Mouse (Mus musculus): Measurements from ENCODE around the gene Ttll13. TPM values are rescaled to one million over a fixed set of nuclear protein-coding genes. Genes with fewer than 3 reads are reported as not detected.

The Ttll13 gene
- polyA plus RNA-seq, 1 experiment from 2014 or later = 2.9 TPM

DNA sequence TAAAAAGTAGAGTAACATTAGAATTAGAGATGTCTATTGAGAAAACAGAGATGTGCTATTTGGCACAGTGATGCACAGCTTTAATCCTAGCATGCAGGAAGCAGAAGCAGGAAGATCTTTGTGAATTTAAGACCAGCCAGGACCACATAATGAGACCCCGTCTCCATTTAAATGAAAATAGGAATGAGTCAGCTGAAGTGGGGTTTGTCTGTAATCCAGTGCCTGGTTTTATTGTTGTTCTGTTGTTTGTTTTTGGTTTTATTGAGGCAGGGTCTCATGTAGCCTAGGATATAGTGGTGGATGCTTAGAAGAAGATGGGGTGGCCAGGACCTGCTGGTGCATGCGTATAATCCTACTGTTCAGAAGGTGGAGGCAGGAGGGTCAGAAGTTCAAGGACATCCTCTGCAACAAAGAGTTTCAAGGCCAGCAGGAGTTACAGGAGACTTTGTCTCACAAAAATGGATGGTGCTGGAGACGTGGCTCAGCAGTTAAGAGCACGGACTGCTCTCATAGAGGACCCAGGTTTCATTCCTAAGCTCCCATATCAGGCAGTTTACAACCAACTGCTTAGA lies 24.9 kb upstream of the Ttll13 start:
- Histone ChIP-seq H3K9me3 (replicated peaks; ENCODE audit: control insufficient read depth, low read length, poor library complexity, severe bottlenecking) (no peaks in the 10 kb centered on the region), H3K4me1 (ENCODE audit: control insufficient read depth, insufficient read depth, low read length) (no peaks in the 10 kb centered on the region), H3K27me3 (ENCODE audit: control insufficient read depth, insufficient read depth, low read depth, low read length) (no peaks in the 10 kb centered on the region), H3K4me2 (ENCODE audit: low read length) (no peak overlapping the region), H3K9ac (ENCODE audit: low read depth, low read length) (no peak overlapping the region), H3K27ac (ENCODE audit: low read length) (no peak overlapping the region), H3K36me3 (ENCODE audit: control insufficient read depth, insufficient read depth, low read length) (peaks cover 61% of the 10 kb centered on the region), H3K4me3 (ENCODE audit: low read depth, low read length) (no peak overlapping the region)
- ATAC-seq = no peak
- 85% methylated on average over 4 of the region's 4 CpGs for WGBS

DNA sequence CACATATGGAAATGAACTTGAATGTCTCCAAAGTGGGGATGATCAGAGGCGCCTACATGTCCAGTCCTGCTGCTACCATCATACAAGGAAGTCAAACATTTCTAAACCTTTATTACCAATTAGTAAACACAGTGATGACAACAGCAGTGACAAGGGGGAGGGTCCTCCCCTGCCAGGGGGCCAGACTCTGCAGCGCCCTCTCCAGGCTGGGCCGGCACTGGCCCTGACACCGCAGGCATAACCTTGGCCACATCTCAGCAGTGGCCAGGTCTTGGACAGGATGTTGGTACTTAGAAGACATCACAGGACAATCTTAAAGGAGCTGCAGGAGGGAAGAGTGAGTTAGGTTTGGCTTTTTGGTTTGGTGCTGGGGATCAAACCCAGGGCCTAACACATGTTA lies 19.1 kb upstream of the Ttll13 start:
- Histone ChIP-seq H3K9ac (ENCODE audit: low read depth, low read length) (no peak overlapping the region), H3K36me3 (ENCODE audit: control insufficient read depth, insufficient read depth, low read length) (peaks cover 28% of the 10 kb centered on the region), H3K9me3 (replicated peaks; ENCODE audit: control insufficient read depth, low read length, poor library complexity, severe bottlenecking) (no peaks in the 10 kb centered on the region), H3K27ac (ENCODE audit: low read length) (no peak overlapping the region), H3K4me3 (ENCODE audit: low read depth, low read length) (no peak overlapping the region), H3K4me2 (ENCODE audit: low read length) (no peak overlapping the region), H3K4me1 (ENCODE audit: control insufficient read depth, insufficient read depth, low read length) (peaks cover 6% of the 10 kb centered on the region), H3K27me3 (ENCODE audit: control insufficient read depth, insufficient read depth, low read depth, low read length) (peaks cover 7% of the 10 kb centered on the region)
- 96% methylated on average over 4 of the region's 4 CpGs for WGBS
- no peak for ATAC-seq

DNA sequence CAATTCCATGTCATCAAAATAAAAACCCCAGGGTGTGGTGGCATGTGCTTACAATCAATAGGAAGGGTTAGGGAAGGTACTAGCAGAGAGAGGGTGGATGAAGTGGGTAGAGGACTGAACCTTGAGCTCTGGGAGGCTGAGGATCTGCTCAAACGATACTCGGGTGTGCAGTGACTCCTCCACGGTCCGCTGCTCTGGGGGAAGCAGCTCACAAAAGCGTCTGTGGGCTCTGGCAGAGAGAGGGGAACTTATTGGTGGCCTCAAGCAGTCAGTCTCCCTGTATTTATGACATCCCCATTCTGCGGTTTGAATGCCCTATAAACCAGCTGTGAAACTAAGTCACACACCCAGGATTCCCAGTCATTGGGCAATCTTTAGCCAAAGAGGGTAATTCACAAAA lies 16.0 kb upstream of the Ttll13 start:
- ATAC-seq = no peak
- peaks cover 22% of the 10 kb centered on the region for H3K4me1 ChIP-seq (ENCODE audit: control insufficient read depth, insufficient read depth, low read length)
- H3K36me3 ChIP-seq (ENCODE audit: control insufficient read depth, insufficient read depth, low read length) = peaks cover 11% of the 10 kb centered on the region
- H3K9me3 ChIP-seq (replicated peaks; ENCODE audit: control insufficient read depth, low read length, poor library complexity, severe bottlenecking) = no peaks in the 10 kb centered on the region
- peak overlapping the region; percentile 7; the same call in 1 of the 2 replicates for H3K9ac ChIP-seq (ENCODE audit: low read depth, low read length)
- H3K27me3 ChIP-seq (ENCODE audit: control insufficient read depth, insufficient read depth, low read depth, low read length) = peaks cover 7% of the 10 kb centered on the region
- H3K27ac ChIP-seq (ENCODE audit: low read length) = no peak overlapping the region
- no peak overlapping the region for H3K4me2 ChIP-seq (ENCODE audit: low read length)
- no peak overlapping the region for H3K4me3 ChIP-seq (ENCODE audit: low read depth, low read length)
- 53% methylated on average over 6 of the region's 6 CpGs for WGBS

DNA sequence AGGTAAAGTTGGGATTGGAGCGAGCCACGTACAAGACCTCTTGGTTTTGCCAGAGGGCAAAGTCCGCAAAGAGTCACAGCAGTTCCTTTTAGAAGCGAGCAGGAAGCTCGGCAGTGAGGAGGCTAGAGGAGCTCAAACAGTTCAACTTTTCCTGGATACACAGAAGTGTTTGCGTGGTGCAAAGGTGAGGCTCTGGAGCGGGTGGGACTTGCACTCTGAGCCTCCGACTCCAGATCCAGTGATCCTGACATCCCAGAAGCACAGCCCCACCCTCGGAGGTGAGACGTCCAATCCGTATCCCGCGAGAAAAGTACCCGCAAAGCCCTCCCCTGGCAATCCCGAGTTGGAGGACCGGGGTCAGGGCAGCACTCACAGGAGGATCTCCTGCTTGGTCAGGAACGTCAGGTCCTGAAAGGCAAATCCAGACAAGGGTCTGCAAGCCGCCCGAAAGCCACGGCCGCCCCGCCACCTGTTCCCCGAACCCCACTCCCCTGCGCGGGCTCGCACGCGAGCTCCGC lies 14.1 kb upstream of the Ttll13 start:
- Histone ChIP-seq H3K4me3 (ENCODE audit: low read depth, low read length) (peak overlapping the region; percentile 69), H3K9me3 (replicated peaks; ENCODE audit: control insufficient read depth, low read length, poor library complexity, severe bottlenecking) (no peaks in the 10 kb centered on the region), H3K36me3 (ENCODE audit: control insufficient read depth, insufficient read depth, low read length) (peaks cover 4% of the 10 kb centered on the region; the same call in 1 of the 2 replicates), H3K4me1 (ENCODE audit: control insufficient read depth, insufficient read depth, low read length) (peaks cover 22% of the 10 kb centered on the region), H3K4me2 (ENCODE audit: low read length) (peak overlapping the region; percentile 83), H3K27ac (ENCODE audit: low read length) (no peak overlapping the region), H3K9ac (ENCODE audit: low read depth, low read length) (peak overlapping the region; percentile 66), H3K27me3 (ENCODE audit: control insufficient read depth, insufficient read depth, low read depth, low read length) (peaks cover 7% of the 10 kb centered on the region)
- 2% methylated on average over 29 of the region's 29 CpGs for WGBS
- no peak; the same call in none of the 2 replicates for ATAC-seq

DNA sequence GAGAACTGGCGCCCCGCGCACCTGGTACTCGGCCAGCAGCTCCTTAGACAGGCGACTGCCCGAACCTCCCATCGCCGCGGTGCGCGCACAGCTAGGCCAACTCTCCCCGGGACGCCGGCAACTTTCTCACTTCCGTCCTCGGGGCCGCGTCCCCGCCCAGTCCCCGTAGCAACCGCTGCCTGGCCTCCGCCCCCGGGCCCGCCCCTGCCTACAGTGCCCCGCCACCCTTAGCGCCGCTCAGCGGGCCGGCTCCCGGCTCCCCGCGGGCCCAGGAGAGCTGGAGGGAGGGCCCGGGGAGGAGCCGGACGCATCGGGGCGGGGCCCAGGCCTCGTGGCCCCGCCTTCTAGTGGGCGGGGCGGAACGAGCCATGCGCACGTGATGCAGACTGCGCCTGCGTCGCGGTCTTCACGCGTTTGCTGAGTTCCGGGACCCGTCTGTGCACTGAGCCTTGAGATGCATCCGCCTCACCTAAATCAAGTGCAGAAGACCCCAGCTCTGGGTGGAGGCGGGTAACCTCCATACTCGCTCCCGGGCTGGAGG lies 13.6 kb upstream of the Ttll13 start, which contains the start of the genes Cib1 and Gdpgp1:
TSS of gene Cib1 (minus strand) at position 325 of the 541 bp plus-strand sequence.
TSS of gene Gdpgp1 (plus strand) at position 377 of the 541 bp plus-strand sequence.
- H3K9ac ChIP-seq (ENCODE audit: low read depth, low read length) = peak within 1 kb of the TSS; percentile 66
- H3K9me3 ChIP-seq (replicated peaks; ENCODE audit: control insufficient read depth, low read length, poor library complexity, severe bottlenecking) = no peaks in the 10 kb centered on the region
- under 1% methylated on average over 40 of the region's 56 CpGs for WGBS
- no peaks in the 10 kb centered on the region for H3K36me3 ChIP-seq (ENCODE audit: control insufficient read depth, insufficient read depth, low read length)
- H3K4me3 ChIP-seq (ENCODE audit: low read depth, low read length) = peak within 1 kb of the TSS; percentile 69
- H3K4me2 ChIP-seq (ENCODE audit: low read length) = peak within 1 kb of the TSS; percentile 83
- H3K27me3 ChIP-seq (ENCODE audit: control insufficient read depth, insufficient read depth, low read depth, low read length) = peaks cover 7% of the 10 kb centered on the region
- peak within 1 kb of the TSS; percentile 67 for H3K27ac ChIP-seq (ENCODE audit: low read length)
- peak; percentile 93 for ATAC-seq
- peaks cover 22% of the 10 kb centered on the region for H3K4me1 ChIP-seq (ENCODE audit: control insufficient read depth, insufficient read depth, low read length)

DNA sequence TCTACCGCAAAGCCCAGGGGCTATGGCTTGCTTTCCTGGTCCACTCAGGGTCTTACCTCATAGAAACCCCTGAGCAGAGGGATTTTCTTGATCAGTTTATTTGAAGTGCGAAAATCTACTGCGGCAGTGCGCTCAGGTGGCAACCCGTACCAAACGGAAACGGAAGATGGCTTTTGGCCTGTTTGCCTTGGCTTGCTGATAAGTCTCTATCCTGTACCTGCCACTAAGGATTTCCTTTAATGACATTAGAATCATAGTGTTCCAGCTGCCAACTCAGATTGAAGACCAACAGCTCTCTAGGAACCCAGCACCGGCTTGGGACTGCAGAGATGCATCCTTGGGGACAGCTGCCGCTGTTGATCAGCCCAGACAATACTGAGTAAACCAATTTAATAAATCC lies 12.4 kb upstream of the Ttll13 start:
- Histone ChIP-seq H3K9me3 (replicated peaks; ENCODE audit: control insufficient read depth, low read length, poor library complexity, severe bottlenecking) (no peaks in the 10 kb centered on the region), H3K27me3 (ENCODE audit: control insufficient read depth, insufficient read depth, low read depth, low read length) (peaks cover 7% of the 10 kb centered on the region), H3K4me2 (ENCODE audit: low read length) (peak overlapping the region; percentile 83), H3K4me1 (ENCODE audit: control insufficient read depth, insufficient read depth, low read length) (peaks cover 22% of the 10 kb centered on the region), H3K4me3 (ENCODE audit: low read depth, low read length) (no peak overlapping the region), H3K9ac (ENCODE audit: low read depth, low read length) (peak overlapping the region; percentile 46; the same call in 1 of the 2 replicates), H3K27ac (ENCODE audit: low read length) (no peak overlapping the region), H3K36me3 (ENCODE audit: control insufficient read depth, insufficient read depth, low read length) (peaks cover 4% of the 10 kb centered on the region)
- 68% methylated on average over 9 of the region's 9 CpGs for WGBS
- ATAC-seq = no peak

DNA sequence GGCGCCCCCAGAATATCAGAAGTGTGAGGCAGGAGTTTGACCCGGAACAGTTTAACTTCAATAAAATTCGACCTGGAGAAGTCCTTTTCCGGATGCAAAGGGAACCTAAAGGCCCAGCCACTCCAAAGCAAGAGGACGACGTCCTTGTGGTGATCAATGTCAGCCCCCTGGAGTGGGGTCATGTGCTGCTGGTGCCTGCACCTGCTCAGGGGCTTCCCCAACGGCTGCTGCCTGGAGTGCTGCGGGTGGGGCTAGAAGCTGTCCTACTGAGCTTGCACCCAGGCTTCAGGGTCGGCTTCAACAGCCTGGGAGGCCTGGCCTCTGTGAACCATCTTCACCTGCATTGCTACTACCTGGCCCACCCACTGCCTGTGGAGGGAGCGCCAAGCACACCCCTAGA lies 7.6 kb upstream of the Ttll13 start:
- Histone ChIP-seq H3K4me1 (ENCODE audit: control insufficient read depth, insufficient read depth, low read length) (peaks cover 11% of the 10 kb centered on the region), H3K27ac (ENCODE audit: low read length) (no peak overlapping the region), H3K9ac (ENCODE audit: low read depth, low read length) (no peak overlapping the region), H3K9me3 (replicated peaks; ENCODE audit: control insufficient read depth, low read length, poor library complexity, severe bottlenecking) (no peaks in the 10 kb centered on the region), H3K4me3 (ENCODE audit: low read depth, low read length) (no peak overlapping the region), H3K4me2 (ENCODE audit: low read length) (no peak overlapping the region), H3K36me3 (ENCODE audit: control insufficient read depth, insufficient read depth, low read length) (peaks cover 13% of the 10 kb centered on the region), H3K27me3 (ENCODE audit: control insufficient read depth, insufficient read depth, low read depth, low read length) (no peaks in the 10 kb centered on the region)
- no peak for ATAC-seq
- WGBS = 91% methylated on average over 10 of the region's 10 CpGs

DNA sequence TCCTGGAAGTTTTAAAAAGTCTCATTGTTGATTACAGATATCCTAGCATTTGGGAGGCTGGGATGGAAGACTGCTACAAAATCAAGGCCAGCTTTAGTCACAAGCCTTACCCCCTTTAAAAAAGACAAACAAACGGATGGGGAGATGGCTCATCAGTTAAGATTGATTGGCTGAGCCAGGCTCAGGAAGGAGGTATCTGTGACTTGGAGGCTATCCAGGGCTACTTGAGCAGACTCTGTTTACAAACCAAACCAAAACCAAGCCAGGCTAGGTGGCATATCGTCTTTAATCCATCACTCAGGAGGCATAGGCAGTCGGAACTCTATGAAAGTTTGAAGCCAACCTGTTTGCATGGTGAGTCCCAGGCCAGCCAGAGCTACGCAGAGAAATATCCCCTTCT lies 4.5 kb upstream of the Ttll13 start:
- H3K27me3 ChIP-seq (ENCODE audit: control insufficient read depth, insufficient read depth, low read depth, low read length) = no peaks in the 10 kb centered on the region
- ATAC-seq = no peak
- peaks cover 13% of the 10 kb centered on the region for H3K36me3 ChIP-seq (ENCODE audit: control insufficient read depth, insufficient read depth, low read length)
- H3K4me1 ChIP-seq (ENCODE audit: control insufficient read depth, insufficient read depth, low read length) = no peaks in the 10 kb centered on the region
- H3K9ac ChIP-seq (ENCODE audit: low read depth, low read length) = no peak overlapping the region
- H3K4me3 ChIP-seq (ENCODE audit: low read depth, low read length) = no peak overlapping the region
- WGBS = 91% methylated on average over 4 of the region's 4 CpGs
- H3K9me3 ChIP-seq (replicated peaks; ENCODE audit: control insufficient read depth, low read length, poor library complexity, severe bottlenecking) = no peaks in the 10 kb centered on the region
- H3K27ac ChIP-seq (ENCODE audit: low read length) = no peak overlapping the region
- H3K4me2 ChIP-seq (ENCODE audit: low read length) = no peak overlapping the region

DNA sequence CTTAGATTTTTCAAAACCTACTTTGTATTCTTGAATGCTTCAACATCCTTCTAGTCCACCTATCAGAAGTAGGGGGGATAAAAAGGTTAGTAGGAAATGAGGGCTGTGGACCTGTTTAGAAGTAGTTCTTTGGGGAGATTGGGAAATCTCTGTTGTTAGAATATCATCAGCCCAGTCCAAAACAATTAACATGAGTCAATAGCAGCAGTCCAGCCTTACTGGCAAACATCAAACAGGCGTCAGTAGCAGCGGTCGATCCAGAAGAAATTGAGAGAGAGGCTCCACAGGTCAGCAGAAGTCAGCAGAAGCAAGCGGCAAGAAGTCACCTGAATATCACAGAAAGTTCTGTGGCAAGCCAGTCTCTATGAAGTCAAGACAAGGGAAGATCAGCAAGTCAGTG lies 1.3 kb upstream of the Ttll13 start:
- H3K4me1 ChIP-seq (ENCODE audit: control insufficient read depth, insufficient read depth, low read length) = no peaks in the 10 kb centered on the region
- no peak for ATAC-seq
- no peak overlapping the region for H3K9ac ChIP-seq (ENCODE audit: low read depth, low read length)
- H3K27ac ChIP-seq (ENCODE audit: low read length) = no peak overlapping the region
- H3K9me3 ChIP-seq (replicated peaks; ENCODE audit: control insufficient read depth, low read length, poor library complexity, severe bottlenecking) = no peaks in the 10 kb centered on the region
- no peak overlapping the region for H3K4me2 ChIP-seq (ENCODE audit: low read length)
- H3K4me3 ChIP-seq (ENCODE audit: low read depth, low read length) = no peak overlapping the region
- H3K36me3 ChIP-seq (ENCODE audit: control insufficient read depth, insufficient read depth, low read length) = peaks cover 6% of the 10 kb centered on the region; the same call in 1 of the 2 replicates
- H3K27me3 ChIP-seq (ENCODE audit: control insufficient read depth, insufficient read depth, low read depth, low read length) = no peaks in the 10 kb centered on the region
- WGBS = 93% methylated on average over 4 of the region's 4 CpGs

Measured in midbrain, embryonic 16.5 days (tissue).